23 mouse cellular contexts compared by ENCODE assay signal in genomic region chr10:95281996-95282395, GRCm38 (mm10).
"Had no signal": no experiment of that assay in that cellular context is flagged by ENCODE, and none has a peak within 500 bp of the region (broad histone marks: within the 10 kb centered on the region; RNA-seq: fewer than 3 reads in every experiment).

No protein-coding gene starts in this region.

- H3K9ac ChIP-seq: limb, embryonic 12.5 days; limb, embryonic 15.5 days; liver, embryonic 14.5 days; liver, postnatal 0 days; lung, embryonic 14.5 days; midbrain, embryonic 13.5 days; neural tube, embryonic 13.5 days; stomach, embryonic 15.5 days had no signal

- DNase-seq: kidney, postnatal 10 days; kidney, postnatal 4 days; left cerebral cortex, postnatal 4 days; liver, postnatal 0 days; lung, embryonic 14.5 days; retina, postnatal 1 day; right cerebral cortex, postnatal 25 days; spleen, adult 18-20 months; thymus, adult 18-20 months; thymus, postnatal 36 days had no signal

- H3K36me3 ChIP-seq: limb, embryonic 12.5 days; limb, embryonic 15.5 days; midbrain, embryonic 10.5 days; midbrain, embryonic 13.5 days; neural tube, embryonic 13.5 days; stomach, embryonic 15.5 days had no signal

- H3K27me3 ChIP-seq: limb, embryonic 12.5 days; limb, embryonic 15.5 days; midbrain, embryonic 13.5 days; neural tube, embryonic 13.5 days; stomach, embryonic 15.5 days had no signal

- H3K9me3 ChIP-seq: limb, embryonic 12.5 days; limb, embryonic 15.5 days; midbrain, embryonic 10.5 days; midbrain, embryonic 13.5 days; neural tube, embryonic 13.5 days; stomach, embryonic 15.5 days had no signal

- ATAC-seq: intestine, postnatal 0 days; liver, postnatal 0 days; lung, postnatal 0 days; midbrain, embryonic 13.5 days; midbrain, embryonic 16.5 days had no signal

- H3K27ac ChIP-seq: limb, embryonic 12.5 days; limb, embryonic 15.5 days; liver, embryonic 14.5 days; midbrain, embryonic 10.5 days; midbrain, embryonic 13.5 days; neural tube, embryonic 13.5 days; stomach, embryonic 15.5 days had no signal

- H3K4me2 ChIP-seq: limb, embryonic 12.5 days; limb, embryonic 15.5 days; liver, embryonic 11.5 days; lung, embryonic 14.5 days; midbrain, embryonic 13.5 days; neural tube, embryonic 13.5 days; stomach, embryonic 15.5 days had no signal

- H3K4me1 ChIP-seq: midbrain, embryonic 10.5 days; midbrain, embryonic 13.5 days; neural tube, embryonic 13.5 days; stomach, embryonic 15.5 days had no signal

- H3K4me3 ChIP-seq: limb, embryonic 12.5 days; limb, embryonic 15.5 days; megakaryocyte, embryonic 14.5 days; midbrain, embryonic 10.5 days; midbrain, embryonic 13.5 days; myocyte; neural tube, embryonic 13.5 days; stomach, embryonic 15.5 days had no signal
